Mouse (Mus musculus): ENCODE results near the gene Zmiz2. TPM values are rescaled to one million over a fixed set of nuclear protein-coding genes. Genes with fewer than 3 reads are reported as not detected.

Gene Zmiz2
- polyA plus RNA-seq, 1 experiment, result 53.7 TPM

GRCm38 (mm10) chr11:6388126-6388725 lies 648 bp upstream of the Zmiz2 start:
- 82% methylated on average over 6 of the region's 6 CpGs for WGBS
- H3K4me3 ChIP-seq (ENCODE audit: insufficient read depth, low read depth, low read length), result no peak overlapping the region
- no peak for TF ChIP-seq CTCF (conservative IDR thresholded peaks at IDR 0.05; ENCODE audit: insufficient read depth, insufficient read length, low read depth, low read length)
- TF ChIP-seq POLR2A (IDR thresholded peaks at IDR 0.05; ENCODE audit: low read depth, low read length), result no peak
- peak; percentile 53 for DNase-seq
- 0 out of 2 replicates have a peak overlapping the region, but pooled peaks have one; percentile 90 for H3K27ac ChIP-seq (ENCODE audit: insufficient read depth, low read depth, low read length)
- no peaks in the 10 kb centered on the region for H3K36me3 ChIP-seq (ENCODE audit: control insufficient read depth, insufficient read depth, low read length)
- peaks cover 16% of the 10 kb centered on the region for H3K4me1 ChIP-seq (ENCODE audit: control insufficient read depth, insufficient read depth, low read length)
- no peaks in the 10 kb centered on the region for H3K27me3 ChIP-seq (replicated peaks; ENCODE audit: control insufficient read depth, insufficient read depth, low read length)

- 6% methylated on average over 43 of the region's 43 CpGs for WGBS
- no peak for TF ChIP-seq POLR2A (IDR thresholded peaks at IDR 0.05; ENCODE audit: low read depth, low read length)
- H3K4me3 ChIP-seq (ENCODE audit: insufficient read depth, low read depth, low read length), result peak overlapping the region; percentile 59
- no peaks in the 10 kb centered on the region for H3K27me3 ChIP-seq (replicated peaks; ENCODE audit: control insufficient read depth, insufficient read depth, low read length)
- peaks cover 16% of the 10 kb centered on the region for H3K4me1 ChIP-seq (ENCODE audit: control insufficient read depth, insufficient read depth, low read length)
- H3K36me3 ChIP-seq (ENCODE audit: control insufficient read depth, insufficient read depth, low read length), result no peaks in the 10 kb centered on the region
- DNase-seq, result no peak
- peak overlapping the region; percentile 15; the same call in 1 of the 2 replicates for H3K27ac ChIP-seq (ENCODE audit: insufficient read depth, low read depth, low read length)
Measured at GRCm38 (mm10) chr11:6389483-6389921, 628 bp downstream of the Zmiz2 start.

GRCm38 (mm10) chr11:6390376-6391053 lies 1.6 kb downstream of the Zmiz2 start:
- no peaks in the 10 kb centered on the region for H3K27me3 ChIP-seq (replicated peaks; ENCODE audit: control insufficient read depth, insufficient read depth, low read length)
- 72% methylated on average over 8 of the region's 8 CpGs for WGBS
- no peaks in the 10 kb centered on the region for H3K36me3 ChIP-seq (ENCODE audit: control insufficient read depth, insufficient read depth, low read length)
- TF ChIP-seq POLR2A (IDR thresholded peaks at IDR 0.05; ENCODE audit: low read depth, low read length) (no peak), CTCF (conservative IDR thresholded peaks at IDR 0.05; ENCODE audit: insufficient read depth, insufficient read length, low read depth, low read length) (no peak)
- H3K4me1 ChIP-seq (ENCODE audit: control insufficient read depth, insufficient read depth, low read length), result peaks cover 16% of the 10 kb centered on the region
- no peak for DNase-seq
- H3K4me3 ChIP-seq (ENCODE audit: insufficient read depth, low read depth, low read length), result peak overlapping the region; percentile 30
- H3K27ac ChIP-seq (ENCODE audit: insufficient read depth, low read depth, low read length), result no peak overlapping the region

GRCm38 (mm10) chr11:6391516-6392276 lies 2.8 kb downstream of the Zmiz2 start:
- Histone ChIP-seq H3K36me3 (ENCODE audit: control insufficient read depth, insufficient read depth, low read length) (no peaks in the 10 kb centered on the region), H3K4me1 (ENCODE audit: control insufficient read depth, insufficient read depth, low read length) (peaks cover 16% of the 10 kb centered on the region), H3K27ac (ENCODE audit: insufficient read depth, low read depth, low read length) (no peak overlapping the region), H3K27me3 (replicated peaks; ENCODE audit: control insufficient read depth, insufficient read depth, low read length) (no peaks in the 10 kb centered on the region), H3K4me3 (ENCODE audit: insufficient read depth, low read depth, low read length) (no peak overlapping the region)
- WGBS, result 80% methylated on average over 8 of the region's 8 CpGs
- DNase-seq, result no peak
- no peak for TF ChIP-seq CTCF (conservative IDR thresholded peaks at IDR 0.05; ENCODE audit: insufficient read depth, insufficient read length, low read depth, low read length)
- no peak for TF ChIP-seq POLR2A (IDR thresholded peaks at IDR 0.05; ENCODE audit: low read depth, low read length)

- Histone ChIP-seq H3K27ac (ENCODE audit: insufficient read depth, low read depth, low read length) (no peak overlapping the region), H3K27me3 (replicated peaks; ENCODE audit: control insufficient read depth, insufficient read depth, low read length) (no peaks in the 10 kb centered on the region), H3K4me3 (ENCODE audit: insufficient read depth, low read depth, low read length) (no peak overlapping the region), H3K4me1 (ENCODE audit: control insufficient read depth, insufficient read depth, low read length) (peaks cover 16% of the 10 kb centered on the region), H3K36me3 (ENCODE audit: control insufficient read depth, insufficient read depth, low read length) (no peaks in the 10 kb centered on the region)
- WGBS, result 79% methylated on average over 6 of the region's 6 CpGs
- TF ChIP-seq CTCF (conservative IDR thresholded peaks at IDR 0.05; ENCODE audit: insufficient read depth, insufficient read length, low read depth, low read length) (no peak), POLR2A (IDR thresholded peaks at IDR 0.05; ENCODE audit: low read depth, low read length) (no peak)
- no peak for DNase-seq
Measured at GRCm38 (mm10) chr11:6392857-6393256, 4.0 kb downstream of the Zmiz2 start.

- DNase-seq, result no peak
- WGBS, result 42% methylated on average over 1 of the region's 1 CpGs
- H3K27me3 ChIP-seq (replicated peaks; ENCODE audit: control insufficient read depth, insufficient read depth, low read length), result no peaks in the 10 kb centered on the region
- no peak overlapping the region for H3K4me3 ChIP-seq (ENCODE audit: insufficient read depth, low read depth, low read length)
- H3K27ac ChIP-seq (ENCODE audit: insufficient read depth, low read depth, low read length), result no peak overlapping the region
- no peak for TF ChIP-seq CTCF (conservative IDR thresholded peaks at IDR 0.05; ENCODE audit: insufficient read depth, insufficient read length, low read depth, low read length)
- no peak for TF ChIP-seq POLR2A (IDR thresholded peaks at IDR 0.05; ENCODE audit: low read depth, low read length)
- H3K4me1 ChIP-seq (ENCODE audit: control insufficient read depth, insufficient read depth, low read length), result peaks cover 16% of the 10 kb centered on the region
- H3K36me3 ChIP-seq (ENCODE audit: control insufficient read depth, insufficient read depth, low read length), result no peaks in the 10 kb centered on the region
Measured at GRCm38 (mm10) chr11:6393866-6394265, 5.0 kb downstream of the Zmiz2 start.

- no peak overlapping the region for H3K4me3 ChIP-seq (ENCODE audit: insufficient read depth, low read depth, low read length)
- no peaks in the 10 kb centered on the region for H3K36me3 ChIP-seq (ENCODE audit: control insufficient read depth, insufficient read depth, low read length)
- peaks cover 10% of the 10 kb centered on the region for H3K4me1 ChIP-seq (ENCODE audit: control insufficient read depth, insufficient read depth, low read length)
- TF ChIP-seq POLR2A (IDR thresholded peaks at IDR 0.05; ENCODE audit: low read depth, low read length) (no peak), CTCF (conservative IDR thresholded peaks at IDR 0.05; ENCODE audit: insufficient read depth, insufficient read length, low read depth, low read length) (no peak)
- peak; percentile 35 for DNase-seq
- H3K27me3 ChIP-seq (replicated peaks; ENCODE audit: control insufficient read depth, insufficient read depth, low read length), result no peaks in the 10 kb centered on the region
- no peak overlapping the region for H3K27ac ChIP-seq (ENCODE audit: insufficient read depth, low read depth, low read length)
- 74% methylated on average over 5 of the region's 5 CpGs for WGBS
Measured at GRCm38 (mm10) chr11:6395565-6395964, 6.7 kb downstream of the Zmiz2 start.
